Mouse (Mus musculus) spleen, postnatal 10 days (tissue): Measurements from ENCODE around the gene Elf3.
A peak's percentile ranks its signal among the peaks of the same experiment; 100 is the strongest.
"Not testable (repeated sequence)": the region's sequence is repeated elsewhere in the genome, so short reads cannot be mapped to it uniquely, and the experiment has no call there.

Experiments used
- DNase-seq, 2 experiments: peaks; one replicate each; pipeline ENCODE4 v3.0.0; 2021 to 2022; ENCODE audit warnings: low spot score in 2 of 2

Gene Elf3

GRCm38 (mm10) chr1:135237131-135237851 lies 21.1 kb downstream of the Elf3 start:
- DNase-seq = no peak

GRCm38 (mm10) chr1:135234771-135235170 lies 23.6 kb downstream of the Elf3 start:
- DNase-seq = no peak

DNA sequence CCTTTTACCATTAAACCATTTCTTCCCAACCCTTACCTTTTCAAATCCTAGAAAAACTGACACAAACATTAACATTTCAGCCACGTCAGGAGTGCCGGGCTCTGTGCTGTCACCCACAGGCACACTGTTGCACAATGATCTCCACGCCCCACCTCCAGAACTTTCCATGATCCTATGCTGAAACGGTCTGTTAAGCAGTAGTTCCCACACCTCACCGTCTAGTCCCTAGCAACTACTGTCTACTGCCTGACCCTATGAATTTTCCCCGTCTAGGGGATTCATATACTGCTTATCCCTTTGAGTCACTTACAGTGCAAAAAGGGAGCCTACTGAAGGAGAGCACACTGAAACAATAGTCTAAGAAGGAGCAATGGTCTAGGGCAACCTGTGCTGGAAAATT lies 24.4 kb downstream of the Elf3 start:
- no peak for DNase-seq

DNA sequence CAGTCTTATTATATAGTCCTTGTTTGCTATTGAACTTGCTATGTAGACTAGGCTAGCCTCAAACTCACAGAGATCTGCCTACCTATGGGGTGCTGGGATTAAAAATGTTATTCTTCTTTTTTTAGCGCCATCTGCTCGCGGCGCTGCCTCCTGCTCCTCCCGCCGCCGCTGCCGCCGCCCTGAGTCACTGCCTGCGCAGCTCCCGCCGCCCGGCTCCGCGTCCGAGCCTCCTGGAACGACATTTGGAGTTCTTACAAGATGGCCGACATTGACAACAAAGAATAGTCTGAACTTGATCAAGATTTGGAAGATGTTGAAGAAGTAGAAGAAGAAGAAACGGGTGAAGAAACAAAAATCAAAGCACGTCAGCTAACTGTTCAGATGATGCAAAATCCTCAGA lies 26.5 kb downstream of the Elf3 start:
- DNase-seq = not testable (repeated sequence)

GRCm38 (mm10) chr1:135227339-135227950 lies 30.9 kb downstream of the Elf3 start:
- no peak for DNase-seq

DNA sequence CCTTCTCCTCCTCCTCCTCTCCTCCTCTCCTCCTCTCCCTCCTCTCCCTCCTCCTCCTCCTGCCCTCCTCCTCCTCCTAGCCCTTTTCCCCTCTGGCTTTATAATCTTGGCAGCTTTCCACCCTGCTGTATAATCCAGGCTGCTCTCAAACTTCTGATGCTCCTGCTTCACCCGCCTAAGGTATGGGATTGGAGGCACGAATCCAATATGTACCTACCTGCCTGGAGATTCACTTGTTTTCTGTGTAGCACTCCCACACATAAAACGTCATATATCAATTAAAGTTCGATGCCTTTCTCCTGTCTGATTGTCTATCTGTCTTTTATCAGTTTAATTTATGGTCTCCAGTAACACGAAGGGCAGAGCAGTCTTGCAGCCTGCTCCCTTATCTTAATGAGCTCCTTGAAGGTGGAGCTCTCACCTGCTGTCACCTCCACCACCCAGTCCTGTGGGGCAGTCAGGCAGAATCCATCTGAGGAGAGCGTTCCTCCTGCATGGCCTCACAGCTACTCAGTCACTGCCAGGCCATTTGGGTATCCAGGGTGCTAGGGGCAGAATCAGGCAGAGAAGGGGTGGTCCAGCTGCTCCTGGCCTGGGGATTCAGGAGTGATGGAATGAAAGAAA lies 33.3 kb downstream of the Elf3 start:
- DNase-seq = no peak

DNA sequence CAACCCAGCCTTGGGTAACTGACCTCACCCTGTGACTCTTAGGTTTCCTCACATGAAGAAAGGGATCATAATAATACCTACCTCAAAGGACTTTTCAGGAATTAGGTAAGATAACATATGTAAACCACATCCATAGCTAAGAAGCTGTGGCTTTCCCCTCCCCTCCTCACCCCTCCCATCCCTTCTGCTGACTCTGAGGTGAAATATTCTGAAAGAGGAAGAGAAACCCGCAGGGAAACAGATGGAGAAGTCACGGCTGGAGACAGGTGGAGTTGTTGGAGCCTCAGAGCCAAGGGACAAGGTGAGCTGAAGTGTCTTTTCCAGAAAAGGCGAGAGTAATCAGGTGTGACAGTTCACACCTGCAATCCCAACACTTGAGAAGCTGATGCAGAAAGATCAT lies 34.2 kb downstream of the Elf3 start:
- no peak for DNase-seq

GRCm38 (mm10) chr1:135217607-135218233 lies 40.6 kb downstream of the Elf3 start:
- no peak for DNase-seq

DNA sequence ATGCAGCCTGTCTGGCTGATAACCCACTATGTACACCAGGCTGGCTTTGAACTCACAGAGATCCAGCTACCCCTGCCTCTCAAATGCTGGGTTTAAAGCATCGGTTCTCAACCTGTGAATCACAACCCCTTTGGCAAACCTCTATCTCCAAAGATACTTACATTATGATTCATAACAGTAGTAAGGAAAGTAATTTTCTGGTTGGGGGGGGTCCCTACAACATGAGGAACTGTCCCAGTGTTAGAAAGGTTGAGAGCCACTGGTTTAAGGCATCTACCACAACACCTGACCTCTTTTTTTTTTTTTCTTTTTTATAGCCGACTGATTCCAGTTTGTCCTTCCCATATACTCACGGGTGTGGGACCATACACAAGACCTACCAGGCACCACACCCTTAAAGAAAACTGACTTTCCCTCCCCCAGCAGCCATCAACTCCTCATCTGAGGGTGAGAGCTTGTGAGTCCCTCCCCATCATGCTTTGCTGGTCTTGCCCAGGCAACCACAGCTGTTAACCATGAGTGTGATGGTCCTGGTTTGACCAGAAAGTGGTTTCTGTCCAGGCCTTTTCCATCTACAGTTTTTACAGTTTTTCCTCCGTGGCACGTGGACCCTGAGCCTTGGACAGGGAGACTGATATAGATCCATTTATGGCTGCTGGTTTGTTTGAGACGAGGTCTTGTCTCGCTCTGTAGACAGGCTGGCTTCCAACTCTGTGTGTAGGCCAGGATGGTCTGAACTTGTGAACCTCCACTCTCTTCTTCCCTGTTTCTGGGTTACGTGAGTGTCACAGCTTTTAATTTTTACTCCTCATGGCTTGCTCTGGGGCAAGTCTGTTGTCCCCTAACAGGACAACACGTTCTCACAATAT lies 44.4 kb downstream of the Elf3 start:
- DNase-seq = no peak

DNA sequence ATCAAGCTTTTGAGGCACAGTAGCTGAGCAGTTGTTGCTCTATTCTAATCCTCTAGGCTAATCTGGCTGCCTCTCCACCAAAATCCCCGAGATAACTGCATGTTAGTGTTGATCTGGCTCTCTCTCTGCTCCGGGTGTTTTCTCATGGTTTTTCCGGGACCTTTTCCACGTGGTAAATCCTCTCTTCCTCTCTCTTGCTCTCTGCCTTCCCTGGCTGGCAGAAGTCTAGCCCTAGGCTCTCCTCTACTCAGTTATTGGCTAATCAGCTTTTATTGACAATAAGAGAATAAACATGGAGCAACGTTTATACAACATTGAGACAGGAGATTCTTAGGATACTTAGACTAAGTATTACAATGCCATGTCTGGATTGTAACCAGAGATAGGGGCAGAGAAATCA lies 47.9 kb downstream of the Elf3 start:
- no peak for DNase-seq

- no peak for DNase-seq
Measured at GRCm38 (mm10) chr1:135208716-135209115, 49.7 kb downstream of the Elf3 start.

GRCm38 (mm10) chr1:135206586-135207339 lies 51.6 kb downstream of the Elf3 start:
- DNase-seq = no peak

DNA sequence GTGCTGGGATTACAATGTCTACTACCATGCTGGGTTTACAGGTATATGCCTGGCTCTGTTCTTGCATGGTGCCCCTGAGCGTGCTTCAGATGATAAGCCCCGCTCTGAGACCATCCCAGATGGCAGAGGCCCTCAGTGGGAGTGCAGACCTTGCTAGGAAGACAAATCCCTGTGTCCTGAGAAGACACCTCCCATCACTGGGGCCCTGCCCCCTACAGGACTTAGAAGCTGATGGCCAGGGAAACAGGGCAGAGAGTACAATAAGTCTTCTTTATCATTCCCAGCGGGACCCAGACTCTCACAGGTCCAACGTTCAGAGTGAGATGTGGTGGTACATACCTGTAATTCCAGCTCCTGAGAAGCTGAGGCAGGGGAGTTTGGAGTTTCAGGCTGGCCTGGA lies 53.1 kb downstream of the Elf3 start:
- no peak for DNase-seq

DNA sequence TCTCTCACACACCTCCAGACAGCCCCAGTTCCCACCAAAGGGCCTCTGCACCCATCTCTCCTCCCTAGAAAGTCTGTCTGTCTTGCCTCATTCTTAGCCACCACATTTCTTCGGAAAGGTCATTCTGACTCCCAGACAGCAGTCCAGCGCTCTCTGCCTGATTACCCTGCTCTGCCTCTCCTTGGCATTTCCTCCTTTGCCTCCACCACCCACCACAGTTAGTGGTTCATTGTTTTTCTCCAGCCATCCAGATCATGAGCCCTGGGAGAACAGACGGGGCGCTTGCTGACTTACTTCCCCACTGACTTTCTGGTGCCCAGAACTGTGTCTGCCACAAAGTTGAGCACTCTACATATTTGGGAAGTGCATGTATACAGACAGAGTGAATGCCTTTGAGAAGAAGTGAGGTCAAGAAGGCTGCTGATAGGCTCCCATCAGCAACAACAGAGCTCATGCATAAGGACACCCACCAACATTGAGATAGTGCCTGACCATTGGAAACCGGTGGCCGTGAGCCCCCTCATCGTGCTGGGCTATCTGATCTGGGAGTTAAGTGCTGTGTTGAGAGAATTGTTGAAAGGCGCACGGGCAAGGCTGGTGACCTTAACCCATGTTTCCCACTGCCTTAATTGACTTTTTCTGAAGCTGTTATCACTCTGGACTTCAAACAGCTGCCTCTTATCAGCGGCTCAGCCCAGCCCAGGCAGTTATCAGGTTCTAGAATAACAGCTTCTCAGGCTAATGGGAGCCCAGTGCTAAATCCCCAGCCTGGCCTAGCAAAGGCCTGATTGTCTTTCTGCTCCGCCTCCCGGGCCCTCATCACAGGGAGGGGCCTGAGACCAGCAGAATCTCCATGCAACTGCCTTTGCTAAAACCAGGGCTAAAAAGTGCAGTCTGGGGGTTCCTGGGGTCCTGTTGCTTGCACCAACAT lies 53.9 kb downstream of the Elf3 start:
- peak; percentile 36 to 63 for DNase-seq
